14 mouse cellular contexts compared by ENCODE assay signal in the genomic region with DNA sequence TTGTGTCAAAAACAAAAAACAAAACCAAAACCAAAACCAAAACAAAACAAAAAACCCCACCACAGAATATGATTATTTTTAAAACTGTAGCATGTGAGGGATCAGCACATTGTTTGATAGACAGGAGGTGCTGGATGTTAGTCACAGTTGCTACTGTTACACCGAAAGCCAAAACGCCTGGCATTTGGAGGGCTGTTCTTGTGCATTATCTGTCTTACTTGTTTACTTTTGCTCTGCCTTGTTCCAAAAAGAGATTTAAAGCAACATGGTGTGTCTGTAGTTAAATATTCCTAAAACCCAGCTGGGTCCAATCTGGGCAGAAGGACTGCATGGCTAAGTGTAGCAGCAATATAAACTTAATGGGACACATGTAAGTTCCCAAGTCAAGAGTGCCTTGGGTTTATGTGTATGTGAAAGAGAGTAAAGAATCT. TPM values are rescaled to one million over a fixed set of nuclear protein-coding genes. Genes with fewer than 3 reads are reported as not detected.
DNase-seq lines count a peak whose midpoint lies in the region; ATAC-seq and TF ChIP-seq lines count a peak whose summit lies in the region.
"Had no signal": no experiment of that assay in that cellular context is flagged by ENCODE, and none has a peak within 500 bp of the region (broad histone marks: within the 10 kb centered on the region; RNA-seq: fewer than 3 reads in every experiment).

No protein-coding gene starts in this region.

- H3K9ac ChIP-seq in forebrain, embryonic 15.5 days (replicated peaks): no peak overlapping the region
- no peak overlapping the region for H3K9ac ChIP-seq in forebrain, embryonic 11.5 days (ENCODE audit: low read length)
- H3K9ac ChIP-seq in liver, adult 2 months (ENCODE audit: low read depth, low read length): no peak overlapping the region
- H3K9ac ChIP-seq in liver, embryonic 11.5 days (ENCODE audit: low read depth, low read length): no peak overlapping the region
- H3K9ac ChIP-seq in limb, embryonic 13.5 days: no peak overlapping the region

- 0 out of 2 replicates have a peak, but pooled peaks have one; percentile 41 for ATAC-seq in forebrain, embryonic 15.5 days (replicated peaks)
- ATAC-seq in forebrain, embryonic 11.5 days (replicated peaks; ENCODE audit: low FRiP score): no peak
- ATAC-seq in liver, embryonic 11.5 days (replicated peaks; ENCODE audit: low FRiP score): no peak
- ATAC-seq in CD4-positive, CD25-positive, alpha-beta regulatory T cell, adult 4 months: peak; percentile 83
- no peak; the same call in 1 of the 2 replicates for ATAC-seq in limb, embryonic 13.5 days (ENCODE audit: low FRiP score, low read depth)

- peaks cover 20% of the 10 kb centered on the region; the same call in 1 of the 2 replicates for H3K79me2 ChIP-seq in liver, adult 2 months (ENCODE audit: control insufficient read depth, insufficient read depth, low read length)

- peak overlapping the region; percentile 57; the same call in 1 of the 2 replicates for H3K27ac ChIP-seq in forebrain, embryonic 15.5 days (replicated peaks)
- H3K27ac ChIP-seq in forebrain, embryonic 11.5 days (ENCODE audit: low read depth, low read length): no peak overlapping the region
- H3K27ac ChIP-seq in liver, adult 2 months (replicated peaks; ENCODE audit: insufficient read depth, low read depth, low read length): no peak overlapping the region
- no peak overlapping the region for H3K27ac ChIP-seq in liver, embryonic 11.5 days (ENCODE audit: low read depth, low read length)
- 0 out of 2 replicates have a peak overlapping the region, but pooled peaks have one; percentile 4 for H3K27ac ChIP-seq in limb, embryonic 13.5 days
- H3K27ac ChIP-seq: left cerebral cortex, adult 2 months had no signal

- no peak for TF ChIP-seq POLR2A in liver, adult 2 months (IDR thresholded peaks at IDR 0.05; ENCODE audit: extremely low read depth, insufficient read depth, low read length)

- 68% methylated on average over 2 of the region's 2 CpGs for WGBS in forebrain, embryonic 15.5 days
- 92% methylated on average over 2 of the region's 2 CpGs for WGBS in forebrain, embryonic 11.5 days
- 7% methylated on average over 2 of the region's 2 CpGs for WGBS in liver, adult 2 months
- WGBS in liver, embryonic 11.5 days: 88% methylated on average over 2 of the region's 2 CpGs
- 63% methylated on average over 2 of the region's 2 CpGs for WGBS in limb, embryonic 13.5 days

- peaks cover 37% of the 10 kb centered on the region for H3K4me1 ChIP-seq in forebrain, embryonic 15.5 days
- no peaks in the 10 kb centered on the region for H3K4me1 ChIP-seq in forebrain, embryonic 11.5 days (replicated peaks; ENCODE audit: control insufficient read depth, insufficient read depth, low read length)
- H3K4me1 ChIP-seq in liver, adult 2 months (ENCODE audit: control insufficient read depth, insufficient read depth, low read length): peaks cover 8% of the 10 kb centered on the region
- H3K4me1 ChIP-seq in liver, embryonic 11.5 days (replicated peaks; ENCODE audit: control insufficient read depth, insufficient read depth, low read length): peaks cover 25% of the 10 kb centered on the region
- peaks cover 21% of the 10 kb centered on the region for H3K4me1 ChIP-seq in limb, embryonic 13.5 days

- TF ChIP-seq CTCF in liver, adult 2 months (IDR thresholded peaks at IDR 0.05; ENCODE audit: low read depth, low read length): no peak

- H3K4me2 ChIP-seq in forebrain, embryonic 15.5 days (replicated peaks): no peak overlapping the region
- no peak overlapping the region for H3K4me2 ChIP-seq in forebrain, embryonic 11.5 days (ENCODE audit: low read depth, low read length, severe bottlenecking)
- H3K4me2 ChIP-seq in liver, embryonic 11.5 days: no peak overlapping the region
- no peak overlapping the region for H3K4me2 ChIP-seq in limb, embryonic 13.5 days (replicated peaks)
- H3K4me2 ChIP-seq: heart, embryonic 11.5 days had no signal

- no peaks in the 10 kb centered on the region for H3K36me3 ChIP-seq in forebrain, embryonic 15.5 days
- no peaks in the 10 kb centered on the region for H3K36me3 ChIP-seq in forebrain, embryonic 11.5 days (ENCODE audit: control insufficient read depth, insufficient read depth, low read length)
- no peaks in the 10 kb centered on the region for H3K36me3 ChIP-seq in liver, adult 2 months (ENCODE audit: control insufficient read depth, insufficient read depth, low read length)
- no peaks in the 10 kb centered on the region for H3K36me3 ChIP-seq in liver, embryonic 11.5 days (ENCODE audit: control insufficient read depth, insufficient read depth, low read length)
- no peaks in the 10 kb centered on the region; the same call in 1 of the 2 replicates for H3K36me3 ChIP-seq in limb, embryonic 13.5 days

- H3K27me3 ChIP-seq in forebrain, embryonic 15.5 days: no peaks in the 10 kb centered on the region
- H3K27me3 ChIP-seq in forebrain, embryonic 11.5 days (ENCODE audit: control insufficient read depth, insufficient read depth, low read length): no peaks in the 10 kb centered on the region
- H3K27me3 ChIP-seq in liver, adult 2 months (ENCODE audit: control insufficient read depth, insufficient read depth, low read length): no peaks in the 10 kb centered on the region
- H3K27me3 ChIP-seq in liver, embryonic 11.5 days (replicated peaks; ENCODE audit: control insufficient read depth, insufficient read depth, low read length): no peaks in the 10 kb centered on the region
- H3K27me3 ChIP-seq in limb, embryonic 13.5 days: no peaks in the 10 kb centered on the region

- H3K4me3 ChIP-seq in forebrain, embryonic 15.5 days: no peak overlapping the region
- H3K4me3 ChIP-seq in forebrain, embryonic 11.5 days (ENCODE audit: low read depth, low read length): no peak overlapping the region
- no peak overlapping the region for H3K4me3 ChIP-seq in liver, adult 2 months (ENCODE audit: insufficient read depth, low read depth, low read length)
- no peak overlapping the region for H3K4me3 ChIP-seq in liver, embryonic 11.5 days (ENCODE audit: low read depth, low read length)
- H3K4me3 ChIP-seq in limb, embryonic 13.5 days: no peak overlapping the region
- H3K4me3 ChIP-seq: left cerebral cortex, adult 2 months had no signal

- no peak for DNase-seq in forebrain, embryonic 11.5 days (ENCODE audit: low spot score)
- peak; percentile 55 for DNase-seq in liver, adult 2 months (ENCODE audit: extremely low read depth, low read depth, low spot score)
- no peak for DNase-seq in liver, embryonic 11.5 days (ENCODE audit: low spot score)
- DNase-seq in cerebellum, adult 11 months: no peak
- no peak for DNase-seq in left cerebral cortex, adult 9 months (ENCODE audit: low spot score in 2 of 2)
- DNase-seq: cerebellum, adult 9-10 months; right cerebral cortex, postnatal 25 days had no signal

- H3K9me3 ChIP-seq in forebrain, embryonic 15.5 days: no peaks in the 10 kb centered on the region
- H3K9me3 ChIP-seq in forebrain, embryonic 11.5 days (ENCODE audit: control insufficient read depth, low read length): no peaks in the 10 kb centered on the region
- H3K9me3 ChIP-seq in liver, embryonic 11.5 days (ENCODE audit: control insufficient read depth, low read length): no peaks in the 10 kb centered on the region
- no peaks in the 10 kb centered on the region for H3K9me3 ChIP-seq in limb, embryonic 13.5 days
- H3K9me3 ChIP-seq: G1E had no signal

RNA-seq across cellular contexts. Expression of gene Mosmo, which starts 7.3 kb away (rescaled TPM):
- polyA plus RNA-seq in forebrain, embryonic 15.5 days (2015; fragmentation: Nextera tagmentation; extraction: Ambion mirVana): 14.0 and 15.6 TPM in 2 replicates
- polyA plus RNA-seq in forebrain, embryonic 11.5 days (2014; fragmentation: Nextera tagmentation; extraction: Ambion mirVana): 14.1 and 16.6 TPM in 2 replicates
- total RNA-seq in liver, adult 2 months (2014; rRNA removed): 9.7 and 13.6 TPM in 2 replicates
- polyA plus RNA-seq in liver, adult 2 months (2012; rRNA removed): 15.9 and 16.2 TPM in 2 replicates
- polyA plus RNA-seq in liver, embryonic 11.5 days (2014; fragmentation: Nextera tagmentation; extraction: Ambion mirVana): 11.3 and 12.7 TPM in 2 replicates
- polyA plus RNA-seq in CD4-positive, CD25-positive, alpha-beta regulatory T cell, adult 4 months (2017; shearing (Covaris generic)): 10 to 100 TPM in 1 of 2 experiments, 1 to 10 TPM in 1; 7.0 to 10.1 TPM
- polyA plus RNA-seq in limb, embryonic 13.5 days (2015; fragmentation: Nextera tagmentation; extraction: Ambion mirVana): 16.1 and 16.4 TPM in 2 replicates

RNA-seq across cellular contexts. Expression of gene Pdzd9, which starts 14.6 kb away (rescaled TPM):
- polyA plus RNA-seq in forebrain, embryonic 15.5 days (2015; fragmentation: Nextera tagmentation; extraction: Ambion mirVana): 0.27 and 0.34 TPM in 2 replicates
- 0.39 and 0.60 TPM in 2 replicates for polyA plus RNA-seq in forebrain, embryonic 11.5 days (2014; fragmentation: Nextera tagmentation; extraction: Ambion mirVana)
- not detected in 2 replicates for total RNA-seq in liver, adult 2 months (2014; rRNA removed)
- not detected in 2 replicates for polyA plus RNA-seq in liver, adult 2 months (2012; rRNA removed)
- 0.23 and 0.29 TPM in 2 replicates for polyA plus RNA-seq in liver, embryonic 11.5 days (2014; fragmentation: Nextera tagmentation; extraction: Ambion mirVana)
- polyA plus RNA-seq in CD4-positive, CD25-positive, alpha-beta regulatory T cell, adult 4 months (2017; shearing (Covaris generic)): under 1 TPM; 0.68 to 0.78 TPM
- polyA plus RNA-seq in limb, embryonic 13.5 days (2015; fragmentation: Nextera tagmentation; extraction: Ambion mirVana): 0.29 and 0.59 TPM in 2 replicates
- total RNA-seq: hematopoietic stem cell, adult 5-6 weeks; left cerebral cortex, adult 2 months had no signal
- polyA plus RNA-seq: G1E had no signal

RNA-seq across cellular contexts. Expression of gene Uqcrc2, which starts 49.8 kb away (rescaled TPM):
- polyA plus RNA-seq in forebrain, embryonic 15.5 days (2015; fragmentation: Nextera tagmentation; extraction: Ambion mirVana): 217 and 226 TPM in 2 replicates
- 182 and 203 TPM in 2 replicates for polyA plus RNA-seq in forebrain, embryonic 11.5 days (2014; fragmentation: Nextera tagmentation; extraction: Ambion mirVana)
- 275 and 293 TPM in 2 replicates for total RNA-seq in liver, adult 2 months (2014; rRNA removed)
- polyA plus RNA-seq in liver, adult 2 months (2012; rRNA removed): 89.6 and 90.8 TPM in 2 replicates
- 232 and 235 TPM in 2 replicates for polyA plus RNA-seq in liver, embryonic 11.5 days (2014; fragmentation: Nextera tagmentation; extraction: Ambion mirVana)
- polyA plus RNA-seq in CD4-positive, CD25-positive, alpha-beta regulatory T cell, adult 4 months (2017; shearing (Covaris generic)): 100 to 1,000 TPM; 224 to 238 TPM
- polyA plus RNA-seq in limb, embryonic 13.5 days (2015; fragmentation: Nextera tagmentation; extraction: Ambion mirVana): 182 and 189 TPM in 2 replicates

RNA-seq across cellular contexts. Expression of gene Vwa3a, which starts 54.4 kb away (rescaled TPM):
- polyA plus RNA-seq in forebrain, embryonic 15.5 days (2015; fragmentation: Nextera tagmentation; extraction: Ambion mirVana): 0.92 and 1.2 TPM in 2 replicates
- 0.11 and 0.19 TPM in 2 replicates for polyA plus RNA-seq in forebrain, embryonic 11.5 days (2014; fragmentation: Nextera tagmentation; extraction: Ambion mirVana)
- under 0.01 TPM in 1 of 2 replicates, not detected in the other for total RNA-seq in liver, adult 2 months (2014; rRNA removed)
- polyA plus RNA-seq in liver, adult 2 months (2012; rRNA removed): not detected in 2 replicates
- polyA plus RNA-seq in liver, embryonic 11.5 days (2014; fragmentation: Nextera tagmentation; extraction: Ambion mirVana): 0.08 TPM in 1 of 2 replicates, not detected in the other
- not detected for polyA plus RNA-seq in CD4-positive, CD25-positive, alpha-beta regulatory T cell, adult 4 months (2017; shearing (Covaris generic))
- polyA plus RNA-seq in limb, embryonic 13.5 days (2015; fragmentation: Nextera tagmentation; extraction: Ambion mirVana): 0.10 and 0.20 TPM in 2 replicates
- total RNA-seq: hematopoietic stem cell, adult 5-6 weeks had no signal
- polyA plus RNA-seq: G1E had no signal

Comparison
In these comparisons a context has a peak if more than half of its experiments do, and no peak if none do; other contexts are left out.
1. ATAC-seq: peak in forebrain, embryonic 15.5 days (single experiment) and CD4-positive, CD25-positive, alpha-beta regulatory T cell, adult 4 months (single experiment); none in forebrain, embryonic 11.5 days (single experiment), liver, embryonic 11.5 days (single experiment) and limb, embryonic 13.5 days (single experiment).
2. H3K27ac ChIP-seq: peak in forebrain, embryonic 15.5 days (single experiment) and limb, embryonic 13.5 days (single experiment); none in forebrain, embryonic 11.5 days (single experiment), liver, adult 2 months (single experiment) and liver, embryonic 11.5 days (single experiment).